Mouse (Mus musculus) kidney, postnatal 10 days (tissue): Measurements from ENCODE around the gene Peli1.

ENCODE experiments used
- DNase-seq: peaks from one replicate; pipeline ENCODE4 v3.0.0; 2021; ENCODE audit warnings: mixed read lengths

Peli1 gene

GRCm38 (mm10) chr11:21093081-21093815, 2.2 kb downstream of the Peli1 start:
- no peak for DNase-seq

- no peak for DNase-seq
Observed at GRCm38 (mm10) chr11:21096590-21096989, 5.5 kb downstream of the Peli1 start.

DNA sequence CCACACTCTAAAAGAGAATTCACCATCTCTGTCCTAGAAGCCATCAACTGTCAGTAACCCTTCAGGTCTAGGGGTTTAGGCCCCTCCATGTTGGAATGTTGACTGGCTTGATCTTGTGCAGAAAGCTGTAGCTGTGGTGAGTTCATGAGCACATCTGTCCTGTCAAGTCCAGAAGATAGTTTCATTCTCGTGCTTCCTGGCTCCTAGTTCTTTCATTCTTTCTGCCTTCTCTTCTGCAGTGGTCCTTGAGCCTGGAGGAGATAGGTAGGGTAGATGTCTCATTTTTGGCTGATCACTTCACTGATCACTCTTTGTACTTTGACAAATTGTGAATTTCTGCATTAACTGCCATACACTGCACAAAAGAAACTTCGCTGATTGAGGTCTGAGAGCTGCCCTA, 7.4 kb downstream of the Peli1 start:
- no peak for DNase-seq

- no peak for DNase-seq
Observed at GRCm38 (mm10) chr11:21100704-21101103, 9.6 kb downstream of the Peli1 start.

DNA sequence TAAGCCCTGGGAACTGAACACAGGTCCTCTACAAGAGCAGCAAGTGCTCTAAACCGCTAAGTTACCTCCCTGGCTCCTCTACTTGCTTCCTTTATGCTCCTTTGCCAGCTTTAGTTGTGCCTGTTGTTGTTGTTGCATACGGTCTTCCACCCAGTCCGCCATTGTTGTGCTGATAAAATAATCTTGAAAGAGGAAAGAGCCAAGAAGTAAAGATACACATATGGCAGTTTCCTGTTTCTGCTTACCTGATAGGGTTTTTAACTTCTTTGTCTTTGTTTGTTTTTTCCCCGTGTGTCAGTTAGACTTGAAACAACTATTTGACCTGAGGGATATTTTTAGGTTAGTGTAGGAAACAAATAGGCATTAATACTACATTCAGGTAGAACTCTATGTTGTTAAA, 10.2 kb downstream of the Peli1 start:
- DNase-seq = no peak

DNA sequence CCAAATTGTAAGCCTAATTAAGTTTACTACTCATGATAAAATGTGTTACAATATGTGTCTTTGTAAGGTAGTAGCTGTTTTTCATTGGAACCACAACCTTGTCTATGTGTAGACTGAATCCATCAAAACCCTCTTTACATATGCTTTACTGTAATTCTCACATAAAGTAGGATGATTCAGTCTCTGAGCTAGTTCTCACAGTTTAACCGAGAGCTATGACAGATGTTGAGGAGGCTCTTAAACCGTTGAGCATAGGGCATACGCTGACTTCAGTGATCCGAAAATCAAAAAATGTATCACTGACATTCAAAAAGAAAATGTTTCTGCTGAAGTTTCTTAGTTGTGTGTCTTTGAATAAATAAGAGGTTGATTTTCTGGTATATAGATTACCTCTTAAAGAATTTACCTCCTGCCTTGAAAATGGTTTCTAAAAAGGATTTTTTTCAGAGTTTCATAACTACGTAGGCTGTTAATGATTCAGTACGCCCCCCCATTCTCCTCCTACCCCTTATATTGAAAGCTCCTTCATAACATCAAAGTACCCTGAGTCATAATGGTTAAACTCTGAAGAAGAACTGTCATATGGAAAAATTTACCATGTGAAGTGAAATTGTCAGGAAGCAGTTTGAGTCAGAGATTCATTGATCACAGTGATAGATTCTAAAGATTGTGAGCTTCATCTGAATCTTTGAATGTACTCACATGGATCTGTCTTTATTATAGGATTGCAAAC, 11.3 kb downstream of the Peli1 start:
- no peak for DNase-seq

DNA sequence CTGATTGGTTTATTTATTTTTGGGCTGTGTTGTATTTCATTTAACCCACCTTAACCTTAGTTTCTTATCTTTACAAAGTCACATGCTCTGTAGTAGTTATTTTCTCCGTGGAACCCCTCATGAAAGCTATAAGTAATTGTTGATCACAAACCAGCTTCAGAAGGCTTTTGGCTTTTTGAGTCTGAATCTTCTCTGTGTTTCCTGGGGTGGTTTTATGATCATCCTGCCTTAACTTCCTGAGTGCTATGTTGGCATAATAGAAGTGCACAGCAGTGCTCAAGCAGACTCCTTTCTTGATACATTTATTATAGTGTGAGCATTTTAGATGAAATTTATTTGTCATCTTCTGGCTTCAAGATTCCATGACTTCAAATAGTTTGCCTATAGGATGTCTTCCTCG, 12.1 kb downstream of the Peli1 start:
- no peak for DNase-seq

GRCm38 (mm10) chr11:21105393-21105792, 14.3 kb downstream of the Peli1 start:
- DNase-seq = no peak

DNA sequence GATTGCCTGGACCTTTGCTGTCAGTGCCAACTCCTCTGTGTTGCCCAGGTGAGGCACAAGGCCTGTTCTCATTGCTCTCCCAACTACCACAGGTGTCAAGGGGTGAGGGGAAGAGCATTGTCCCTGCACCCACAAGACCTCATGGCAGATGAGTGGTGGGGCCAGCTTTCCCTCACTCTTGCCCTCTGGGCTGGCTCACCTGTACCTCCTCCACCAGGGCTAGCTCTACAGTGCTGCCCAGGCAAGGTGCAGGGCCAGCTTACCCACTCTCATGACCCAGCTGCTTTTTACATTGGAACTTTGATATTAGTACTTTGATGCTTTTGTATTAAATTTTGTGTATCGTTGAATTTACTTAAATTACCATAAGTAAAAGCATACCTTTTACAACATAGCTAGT, 16.0 kb downstream of the Peli1 start:
- DNase-seq = no peak

GRCm38 (mm10) chr11:21109279-21109678, 18.2 kb downstream of the Peli1 start:
- no peak for DNase-seq

- no peak for DNase-seq
Observed at GRCm38 (mm10) chr11:21114516-21114915, 23.4 kb downstream of the Peli1 start.

- DNase-seq = no peak
Observed at GRCm38 (mm10) chr11:21115804-21116203, 24.7 kb downstream of the Peli1 start.

GRCm38 (mm10) chr11:21116623-21117295, 25.7 kb downstream of the Peli1 start:
- no peak for DNase-seq

- DNase-seq = no peak
Observed at GRCm38 (mm10) chr11:21121737-21122136, 30.6 kb downstream of the Peli1 start.

DNA sequence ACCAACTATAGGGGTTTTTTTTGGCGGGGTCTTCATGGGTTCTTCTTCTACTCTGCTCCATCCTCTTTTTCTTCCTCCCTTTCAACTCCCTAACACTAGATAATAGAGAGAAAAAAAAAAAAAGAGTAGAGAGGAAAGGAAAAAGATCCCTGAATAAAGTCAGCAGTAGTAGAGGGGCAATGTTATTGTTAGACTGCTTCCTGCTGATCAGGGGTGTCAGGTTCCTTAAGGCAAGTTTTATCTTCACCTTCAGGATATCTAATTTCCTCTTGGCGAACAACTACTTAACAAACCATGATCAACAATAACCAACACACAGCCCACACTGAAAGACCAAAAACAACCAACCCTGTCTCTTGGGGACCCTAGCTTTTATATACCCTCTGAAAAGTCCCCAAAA, 31.3 kb downstream of the Peli1 start:
- no peak for DNase-seq

- no peak for DNase-seq
Observed at GRCm38 (mm10) chr11:21131692-21132091, 40.6 kb downstream of the Peli1 start.

GRCm38 (mm10) chr11:21134875-21135451, 43.9 kb downstream of the Peli1 start:
- no peak for DNase-seq

- DNase-seq = no peak
Observed at GRCm38 (mm10) chr11:21139453-21139852, 48.4 kb downstream of the Peli1 start.

DNA sequence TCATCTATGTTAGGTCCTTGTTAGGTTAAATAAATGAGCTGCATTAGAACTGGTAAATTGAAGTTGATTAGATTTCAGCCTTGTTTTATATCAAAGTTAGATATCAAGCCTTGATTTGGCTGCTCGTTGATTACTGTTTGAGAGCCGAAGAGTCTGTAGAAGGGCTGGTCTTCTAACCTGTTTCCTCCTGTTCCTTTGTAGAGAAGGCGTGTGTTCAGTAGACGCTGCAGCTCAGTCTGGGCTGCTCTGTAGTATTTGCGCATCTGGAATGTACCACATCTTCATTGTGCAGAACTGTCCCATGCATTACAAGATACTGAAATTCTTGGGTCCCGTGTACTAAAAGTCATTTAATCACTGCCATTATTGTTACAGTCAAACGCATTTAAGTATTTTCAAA, 50.2 kb downstream of the Peli1 start:
- DNase-seq = no peak

GRCm38 (mm10) chr11:21141755-21142154, 50.7 kb downstream of the Peli1 start:
- no peak for DNase-seq

DNA sequence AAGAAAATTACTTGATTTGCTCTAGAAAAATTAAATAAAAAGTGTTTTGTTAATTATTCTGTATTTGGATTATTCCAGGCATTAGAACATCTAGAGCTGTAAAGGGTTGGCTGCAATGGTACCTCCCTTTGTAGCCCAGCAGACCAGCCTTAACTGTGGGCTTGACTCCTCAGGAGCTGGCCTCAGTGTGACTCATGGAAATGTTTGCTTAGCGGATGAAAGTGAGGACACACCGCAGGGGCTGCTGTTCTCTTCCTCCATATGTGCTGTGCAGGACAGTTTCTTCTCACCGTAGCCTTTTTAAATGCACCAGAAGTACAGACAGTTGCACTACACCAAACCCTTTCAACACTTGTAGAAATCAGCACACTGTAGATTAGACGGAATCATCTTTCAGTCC, 58.4 kb downstream of the Peli1 start:
- no peak for DNase-seq

GRCm38 (mm10) chr11:21150316-21150715, 59.2 kb downstream of the Peli1 start:
- DNase-seq = no peak

GRCm38 (mm10) chr11:21151672-21152071, 60.6 kb downstream of the Peli1 start:
- no peak for DNase-seq

- DNase-seq = peak; percentile 32
Observed at GRCm38 (mm10) chr11:21153111-21153510, 62.0 kb downstream of the Peli1 start.
